Mouse (Mus musculus): ENCODE results near the gene Mfsd13b.

Mfsd13b gene

DNA sequence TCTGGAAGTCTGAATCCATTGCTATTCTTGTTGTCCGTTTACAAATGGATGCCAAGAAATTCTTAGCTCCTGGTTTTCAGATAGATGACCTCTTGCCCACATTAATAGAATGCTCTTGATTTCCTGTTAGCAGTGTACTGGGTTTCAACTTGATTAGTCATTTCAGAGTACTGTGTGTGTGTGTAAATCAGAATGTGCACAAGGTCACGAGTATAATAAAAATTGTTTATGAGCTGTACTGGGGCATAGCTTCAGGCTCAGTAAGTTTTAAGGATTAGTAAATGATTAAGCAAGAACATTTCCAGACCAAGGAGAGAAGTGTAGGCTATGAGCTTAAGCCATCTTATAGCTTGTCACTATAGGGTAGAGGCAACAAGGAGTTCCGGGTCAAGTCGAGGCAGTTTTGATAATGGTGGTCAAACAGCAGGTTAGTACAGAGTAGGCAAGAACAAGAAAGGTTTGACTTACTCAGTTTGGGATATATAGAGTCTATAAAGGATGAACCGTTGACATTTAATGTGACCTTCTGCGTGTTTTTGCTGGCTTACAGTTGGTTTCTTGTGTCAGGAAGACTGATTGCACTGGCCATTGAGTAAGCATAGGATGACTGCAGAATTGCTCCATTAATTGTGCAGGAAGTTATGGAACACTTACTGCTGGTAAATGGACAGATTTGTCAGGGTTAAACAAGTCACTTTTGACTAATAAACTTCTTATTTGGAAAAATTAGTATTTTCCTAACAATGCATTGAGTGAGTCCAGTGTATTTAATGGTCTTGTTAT is 63.6 kb downstream of the Mfsd13b start:
- DNase-seq, result no peak

DNA sequence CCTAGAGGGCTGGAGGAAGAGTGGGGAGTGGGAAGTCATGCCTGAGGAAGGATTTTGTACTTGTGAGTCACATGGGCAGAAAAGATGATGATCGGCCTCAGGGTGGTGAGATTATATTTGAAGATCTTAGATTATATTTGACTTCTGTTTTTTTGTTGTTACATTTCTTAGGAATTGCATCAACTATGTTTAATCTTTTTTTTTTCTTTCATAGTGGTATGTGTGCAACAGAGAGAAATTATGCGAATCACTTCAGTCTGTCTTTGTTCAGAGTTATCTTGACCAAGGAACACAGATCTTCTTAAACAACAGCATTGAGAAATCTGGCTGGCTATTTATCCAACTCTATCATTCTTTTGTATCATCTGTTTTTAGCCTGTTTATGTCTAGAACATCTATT is 65.3 kb downstream of the Mfsd13b start:
- DNase-seq, result no peak

- no peak for DNase-seq
Observed at GRCm38 (mm10) chr7:121053071-121053470, 70.8 kb downstream of the Mfsd13b start.

DNA sequence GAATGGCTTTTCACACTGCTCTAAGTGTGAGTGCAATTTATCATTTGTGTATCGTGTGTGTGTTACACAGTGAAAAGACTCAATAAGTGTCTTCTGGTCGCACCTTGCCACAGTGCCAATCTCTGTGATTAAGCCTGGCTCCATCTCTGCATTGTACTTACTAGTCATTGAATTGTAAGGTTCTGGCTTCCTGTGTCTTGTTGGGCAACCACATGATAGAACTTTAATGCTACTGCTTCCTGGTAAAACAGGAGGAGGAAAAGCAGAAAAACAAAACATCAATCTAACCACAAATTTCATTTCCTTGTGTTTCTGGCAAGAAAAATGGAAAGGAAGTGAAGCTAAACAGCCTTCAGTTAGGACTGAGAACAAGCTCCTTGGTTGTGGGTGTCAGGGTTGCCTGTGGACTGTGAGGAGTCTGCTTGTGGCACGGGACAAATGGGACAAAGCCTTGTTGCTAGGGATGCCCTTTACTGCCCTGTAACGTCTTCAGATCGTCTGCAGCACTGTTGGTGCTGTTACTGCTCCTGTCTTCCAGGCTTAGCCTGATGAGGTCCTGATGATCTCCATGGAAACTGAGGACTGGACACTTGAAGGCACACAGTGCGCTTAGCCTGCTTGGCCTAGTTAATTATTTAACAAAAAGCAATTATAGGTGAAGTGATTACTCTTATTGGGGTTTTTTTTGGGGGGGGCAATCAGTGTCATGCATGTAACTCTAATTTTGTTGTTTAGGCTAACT is 77.3 kb downstream of the Mfsd13b start:
- no peak for DNase-seq

GRCm38 (mm10) chr7:121064309-121064708 is 82.0 kb downstream of the Mfsd13b start:
- no peak for DNase-seq

All from cerebellum, postnatal 36 days (tissue).